Mouse (Mus musculus): Measurements from ENCODE around the gene Sept5.

Sept5 gene

DNA sequence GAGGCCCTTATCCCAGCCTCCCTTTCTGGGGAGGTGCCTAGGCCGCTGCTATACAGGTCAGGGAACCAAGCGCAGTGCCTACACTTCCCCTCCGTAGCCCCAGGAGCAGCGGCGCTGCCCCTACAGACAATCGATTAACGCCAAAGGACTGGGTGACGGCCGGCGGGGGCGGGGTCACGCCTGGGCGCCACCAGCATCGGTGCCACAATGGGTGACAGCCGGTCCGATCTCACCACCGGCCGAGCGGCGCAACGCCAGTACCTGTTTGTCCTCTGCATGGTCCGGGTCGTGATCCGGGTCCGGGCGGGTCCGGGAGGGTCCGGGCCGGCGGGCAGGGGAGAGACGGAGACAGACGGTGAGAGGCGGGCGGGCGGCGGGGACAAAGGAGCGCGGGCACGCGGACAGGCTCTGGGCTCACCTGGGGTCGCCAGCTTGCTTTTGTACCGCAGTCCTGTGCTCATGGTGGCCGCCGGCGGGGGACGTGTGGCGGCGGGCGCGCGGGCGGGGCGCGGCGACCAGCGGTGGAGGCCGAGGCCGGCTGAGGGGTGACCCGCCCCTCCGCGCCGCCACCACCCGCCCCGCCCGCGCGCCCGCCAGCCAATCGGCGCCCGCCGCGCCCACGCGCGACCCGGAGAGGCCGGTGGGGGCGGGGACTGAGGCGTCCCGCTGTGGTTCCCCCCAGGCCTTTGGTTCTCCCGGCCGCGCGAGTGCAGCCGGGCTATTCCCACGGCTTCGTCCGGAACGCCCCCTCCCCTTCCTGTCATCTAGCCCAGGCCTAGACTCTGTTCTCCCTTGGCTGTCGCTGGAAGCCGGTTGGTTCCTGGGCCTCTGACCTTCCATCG lies at the start of gene Sept5:
Gene Sept5 (minus strand): TSS at position 565 of the 842 bp plus-strand sequence.
- no peak for TF ChIP-seq GATA4 (IDR thresholded peaks at IDR 0.05; ENCODE audit: insufficient replicate concordance, low read length)

DNA sequence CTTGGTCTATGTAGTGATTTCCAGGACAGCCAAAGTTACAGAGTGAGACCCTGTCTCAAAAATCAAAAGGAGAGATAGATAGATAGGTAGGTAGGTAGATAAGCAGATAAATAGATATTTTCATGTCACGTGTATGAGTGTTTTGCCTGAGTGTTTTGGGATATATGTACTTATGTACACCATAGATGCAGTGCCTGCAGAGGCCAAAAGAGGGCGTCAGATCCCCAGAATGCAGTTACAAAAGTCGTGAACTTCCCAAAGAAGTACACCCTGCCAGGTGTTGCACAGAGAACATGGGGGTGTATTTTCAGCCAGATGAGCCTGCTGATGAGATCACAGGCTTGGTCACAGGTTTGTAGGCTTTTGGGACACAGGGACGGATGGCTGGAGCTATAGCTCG lies 49.4 kb upstream of the Sept5 start:
- TF ChIP-seq GATA4 (IDR thresholded peaks at IDR 0.05; ENCODE audit: insufficient replicate concordance, low read length): no peak

DNA sequence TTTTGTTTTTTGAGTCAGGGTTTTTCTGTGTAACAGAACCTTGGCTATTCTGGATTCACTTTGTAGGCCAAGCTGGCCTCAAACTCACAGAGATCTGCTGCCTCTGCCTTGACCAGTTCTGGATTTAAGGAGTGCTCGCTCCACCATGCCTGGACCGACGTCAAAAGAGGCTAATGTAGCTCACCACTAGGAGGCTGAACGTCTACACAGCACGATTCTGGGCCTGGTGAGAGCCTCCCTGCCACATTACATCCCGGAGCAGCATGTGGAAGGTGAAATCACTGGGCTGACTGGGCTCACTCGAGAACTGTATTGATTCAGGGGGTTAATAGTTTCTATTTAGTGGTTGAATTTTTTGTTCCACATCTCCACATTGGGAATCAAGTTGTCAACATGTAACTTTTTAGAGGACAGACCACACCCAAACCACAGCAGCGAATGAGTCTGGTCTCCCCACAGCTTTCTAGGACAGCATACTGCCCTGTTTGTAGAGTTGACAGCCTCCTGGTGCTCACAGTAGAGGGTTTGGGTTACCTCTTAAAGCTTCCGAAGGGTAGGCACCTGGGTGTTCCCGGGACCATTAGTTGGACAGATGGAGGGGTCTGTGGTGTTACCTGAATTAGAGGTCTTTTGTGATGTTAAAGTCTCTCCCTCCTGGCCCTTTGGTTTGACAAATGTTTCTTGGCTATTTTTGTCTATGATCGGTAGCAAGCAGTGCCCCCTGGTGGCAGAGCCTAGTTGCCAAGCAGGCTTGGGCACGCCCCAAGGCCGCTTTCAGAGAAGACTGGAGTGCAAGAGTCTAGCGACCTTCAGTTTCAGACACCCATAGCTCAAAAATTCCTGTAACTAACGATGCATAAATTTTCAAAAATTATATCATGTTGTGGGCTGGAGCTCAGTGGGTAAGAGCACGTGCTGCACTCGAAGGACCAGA lies 48.3 kb upstream of the Sept5 start:
- no peak for TF ChIP-seq GATA4 (IDR thresholded peaks at IDR 0.05; ENCODE audit: insufficient replicate concordance, low read length)

DNA sequence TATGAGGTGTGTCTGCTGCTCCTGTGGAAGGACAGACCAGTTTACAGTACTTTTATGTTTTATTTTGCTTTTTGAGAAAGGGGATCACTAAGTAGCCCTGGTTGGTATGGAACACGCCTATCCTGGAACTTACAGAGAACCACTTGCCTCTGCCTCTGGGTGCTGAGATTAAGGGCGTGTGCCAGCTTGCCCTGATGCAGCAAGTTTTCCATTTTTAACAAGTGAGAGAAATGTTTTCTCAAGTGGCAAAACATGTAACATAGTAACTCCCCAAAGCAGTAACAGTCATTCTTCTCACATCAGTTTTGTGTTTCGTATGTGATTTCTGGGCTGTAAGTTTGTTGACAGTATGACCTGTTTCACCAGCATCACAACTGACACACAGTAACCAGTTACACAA lies 43.3 kb upstream of the Sept5 start:
- no peak for TF ChIP-seq GATA4 (IDR thresholded peaks at IDR 0.05; ENCODE audit: insufficient replicate concordance, low read length)

DNA sequence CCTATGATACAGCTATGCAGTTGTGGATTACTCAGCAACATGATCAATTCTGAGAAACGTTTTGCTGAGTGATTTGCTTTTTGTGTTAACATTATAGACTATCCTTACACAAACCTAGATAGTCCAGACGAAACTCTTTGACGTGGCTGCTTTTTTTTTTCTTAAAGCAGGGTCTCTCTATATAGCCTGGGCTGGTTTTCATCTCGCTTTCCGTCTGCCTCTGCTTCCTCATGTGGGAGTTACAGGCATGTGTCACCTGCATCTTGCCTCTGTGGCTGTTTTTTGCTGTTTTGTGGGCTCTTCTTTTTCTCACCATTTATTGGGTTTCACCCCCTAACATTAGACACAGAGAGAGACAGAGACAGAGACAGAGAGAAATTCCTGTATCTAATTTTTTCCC lies 42.3 kb upstream of the Sept5 start:
- TF ChIP-seq GATA4 (IDR thresholded peaks at IDR 0.05; ENCODE audit: insufficient replicate concordance, low read length): no peak

DNA sequence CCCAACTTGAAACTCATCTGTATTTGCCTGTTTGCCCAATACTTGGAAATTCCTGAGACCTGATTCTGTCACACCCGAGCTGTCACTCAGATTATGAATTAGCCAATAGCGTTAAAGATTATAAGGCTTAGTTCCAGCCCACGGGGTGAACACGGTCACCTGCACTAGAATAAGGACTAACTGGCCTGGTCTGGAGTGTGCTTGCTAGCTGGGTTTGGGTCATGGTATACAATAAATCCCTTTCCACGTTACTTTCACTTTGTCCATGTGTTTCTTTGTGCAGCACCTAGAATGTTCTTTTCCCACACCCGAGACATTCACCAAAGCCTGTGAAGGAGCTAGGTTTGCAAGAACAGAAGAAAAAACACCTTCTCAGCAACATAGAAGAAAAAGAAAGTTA lies 40.2 kb upstream of the Sept5 start:
- no peak for TF ChIP-seq GATA4 (IDR thresholded peaks at IDR 0.05; ENCODE audit: insufficient replicate concordance, low read length)

DNA sequence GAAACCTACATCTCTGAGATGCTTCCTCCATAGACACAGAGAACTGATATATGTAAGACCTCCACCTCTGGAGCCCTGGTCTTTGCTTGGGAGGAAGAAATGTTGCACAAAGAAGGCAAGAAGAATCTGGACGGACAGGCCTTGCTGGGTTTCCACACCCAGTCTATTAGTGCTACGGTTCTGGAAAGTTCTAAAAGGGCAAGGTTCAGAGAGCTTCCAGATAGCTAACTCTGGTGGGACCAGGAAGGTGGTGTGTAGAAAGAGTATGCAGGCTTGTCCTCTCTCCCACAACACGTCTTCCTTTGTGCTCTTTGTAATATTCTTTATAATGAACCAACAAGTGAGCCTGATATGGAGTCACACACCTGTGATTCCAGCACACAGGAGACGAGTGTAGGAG lies 28.8 kb upstream of the Sept5 start:
- no peak for TF ChIP-seq GATA4 (IDR thresholded peaks at IDR 0.05; ENCODE audit: insufficient replicate concordance, low read length)

DNA sequence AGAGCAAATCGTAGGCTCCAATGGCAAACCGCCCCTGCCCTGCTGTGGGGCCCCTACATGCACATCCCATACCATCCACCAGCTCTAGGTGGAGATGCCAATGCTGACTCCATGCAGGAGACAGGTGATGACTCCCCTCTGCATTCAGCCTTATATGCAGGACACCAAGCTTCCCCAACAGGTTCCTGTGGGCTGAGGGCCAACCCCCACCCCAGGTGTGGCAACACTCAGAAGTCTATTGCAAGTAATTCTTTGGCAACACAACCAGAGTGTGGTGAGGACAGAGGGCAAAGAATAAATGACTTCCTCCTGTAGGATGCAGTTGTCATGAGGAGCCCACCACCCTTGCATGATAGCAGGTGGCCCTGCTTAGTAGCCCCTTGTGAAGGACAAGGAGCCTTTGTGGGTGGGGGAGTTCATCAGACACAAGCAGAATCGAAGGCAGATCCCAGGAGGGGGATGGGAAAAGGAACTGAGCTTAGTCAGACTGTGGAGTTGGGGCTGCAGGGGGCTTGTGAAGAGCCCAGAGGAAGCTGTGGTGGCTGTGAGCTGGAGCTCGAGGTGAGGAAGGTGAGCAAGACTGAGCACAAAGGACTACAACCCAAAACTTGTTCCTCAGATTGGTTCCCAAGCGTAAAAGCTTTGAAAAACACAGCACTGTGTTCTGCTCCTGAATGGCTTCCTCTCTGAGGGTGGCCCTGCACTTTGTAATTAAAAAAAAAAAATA lies 25.8 kb upstream of the Sept5 start:
- TF ChIP-seq GATA4 (IDR thresholded peaks at IDR 0.05; ENCODE audit: insufficient replicate concordance, low read length): no peak

DNA sequence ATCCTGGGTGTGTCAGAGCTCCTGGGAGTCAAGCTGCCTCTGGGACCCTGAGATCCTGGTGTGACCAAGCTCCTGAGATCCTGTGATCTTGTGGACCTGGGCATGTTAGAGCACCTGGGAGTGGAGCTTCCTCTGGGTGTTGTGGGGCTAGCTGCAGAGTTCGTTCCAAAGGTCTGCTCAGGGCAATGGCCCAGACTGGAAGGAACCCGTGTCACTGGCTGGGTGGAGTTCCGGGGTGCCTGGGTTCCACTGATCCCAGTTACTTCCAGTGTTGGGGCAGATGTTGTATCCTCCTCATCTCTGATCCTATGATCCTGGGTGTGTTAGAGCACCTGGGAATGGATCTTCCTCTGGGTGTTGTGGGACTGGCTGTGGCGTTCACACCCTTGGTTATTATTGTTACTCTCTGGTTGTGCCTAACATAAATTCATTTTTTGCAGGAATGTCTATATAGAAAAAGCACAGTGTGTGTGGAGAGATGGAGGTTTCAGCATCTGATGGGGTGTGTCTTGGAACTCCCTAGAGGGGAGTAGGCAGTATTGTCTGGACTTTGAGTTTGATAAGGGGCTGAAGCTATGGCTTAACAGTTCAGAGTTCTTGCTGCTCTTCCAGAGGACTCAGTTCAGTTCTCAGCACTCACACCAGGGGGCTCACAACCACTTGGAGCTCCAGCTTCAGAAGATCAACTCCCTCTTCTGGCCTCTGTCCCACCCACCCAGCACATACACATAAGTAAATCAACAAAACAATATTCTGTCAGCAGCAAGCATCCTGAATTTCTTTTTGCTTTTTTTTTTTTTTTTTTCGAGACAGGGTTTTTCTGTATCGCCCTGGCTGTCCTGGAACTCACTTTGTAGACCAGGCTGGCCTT lies 23.8 kb upstream of the Sept5 start:
- no peak for TF ChIP-seq GATA4 (IDR thresholded peaks at IDR 0.05; ENCODE audit: insufficient replicate concordance, low read length)

DNA sequence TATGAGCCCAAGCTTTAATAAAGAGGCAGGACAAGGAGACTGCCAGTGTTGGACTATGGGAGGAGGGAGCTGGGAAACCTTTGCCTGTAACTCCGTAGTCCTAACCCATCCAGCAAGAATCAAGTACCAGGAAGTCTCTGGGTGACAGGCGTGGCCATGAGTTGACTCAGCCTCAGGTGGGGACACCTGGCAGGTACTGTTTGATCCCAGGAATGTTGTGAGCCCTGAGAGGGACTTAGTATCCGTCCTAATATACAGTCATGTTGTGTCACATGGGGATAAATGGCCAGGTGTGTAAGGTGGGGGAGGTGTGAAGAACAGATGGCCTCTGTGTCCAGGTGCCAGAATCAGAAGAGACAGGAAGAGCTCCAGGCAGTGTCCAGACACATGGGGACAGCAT lies 19.4 kb upstream of the Sept5 start:
- no peak for TF ChIP-seq GATA4 (IDR thresholded peaks at IDR 0.05; ENCODE audit: insufficient replicate concordance, low read length)

DNA sequence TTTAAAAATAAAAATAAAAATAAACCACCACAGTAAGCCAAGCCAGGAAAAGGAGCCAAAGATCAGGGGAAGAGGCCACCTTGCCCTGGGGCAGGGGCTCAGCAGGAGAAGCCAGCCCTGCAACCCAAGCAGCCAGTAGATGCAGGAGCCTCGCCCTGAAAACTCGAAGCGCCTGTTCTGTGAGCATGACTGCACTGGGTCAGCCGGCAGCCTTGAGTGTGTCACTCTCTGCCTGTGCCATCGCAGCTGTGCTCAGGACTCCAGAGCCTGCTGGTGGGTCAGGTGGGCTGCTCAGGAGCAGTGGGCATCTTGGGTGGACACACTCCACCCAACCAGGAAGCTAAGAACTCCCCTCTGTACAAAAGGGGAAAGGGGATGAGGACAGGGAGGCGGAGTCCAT lies 15.6 kb upstream of the Sept5 start:
- TF ChIP-seq GATA4 (IDR thresholded peaks at IDR 0.05; ENCODE audit: insufficient replicate concordance, low read length): no peak

DNA sequence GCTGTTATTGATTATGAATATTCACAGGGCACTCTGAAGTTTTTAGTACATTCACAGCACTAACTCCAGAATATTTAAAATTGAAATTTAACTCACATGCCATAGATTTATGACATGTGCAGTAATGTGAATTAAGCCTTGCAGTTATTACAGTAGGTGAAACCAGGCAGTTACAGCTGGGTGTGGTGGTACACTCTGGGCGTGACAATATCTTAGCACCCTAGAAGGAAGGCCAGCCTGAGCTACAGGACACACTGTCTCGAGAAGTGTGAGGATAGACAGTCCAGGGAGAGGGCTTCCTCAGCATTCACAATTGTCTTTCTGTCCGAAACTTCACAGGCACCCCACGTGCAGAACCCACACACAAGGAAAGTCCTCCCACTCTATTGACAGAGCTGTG lies 14.7 kb upstream of the Sept5 start:
- no peak for TF ChIP-seq GATA4 (IDR thresholded peaks at IDR 0.05; ENCODE audit: insufficient replicate concordance, low read length)

DNA sequence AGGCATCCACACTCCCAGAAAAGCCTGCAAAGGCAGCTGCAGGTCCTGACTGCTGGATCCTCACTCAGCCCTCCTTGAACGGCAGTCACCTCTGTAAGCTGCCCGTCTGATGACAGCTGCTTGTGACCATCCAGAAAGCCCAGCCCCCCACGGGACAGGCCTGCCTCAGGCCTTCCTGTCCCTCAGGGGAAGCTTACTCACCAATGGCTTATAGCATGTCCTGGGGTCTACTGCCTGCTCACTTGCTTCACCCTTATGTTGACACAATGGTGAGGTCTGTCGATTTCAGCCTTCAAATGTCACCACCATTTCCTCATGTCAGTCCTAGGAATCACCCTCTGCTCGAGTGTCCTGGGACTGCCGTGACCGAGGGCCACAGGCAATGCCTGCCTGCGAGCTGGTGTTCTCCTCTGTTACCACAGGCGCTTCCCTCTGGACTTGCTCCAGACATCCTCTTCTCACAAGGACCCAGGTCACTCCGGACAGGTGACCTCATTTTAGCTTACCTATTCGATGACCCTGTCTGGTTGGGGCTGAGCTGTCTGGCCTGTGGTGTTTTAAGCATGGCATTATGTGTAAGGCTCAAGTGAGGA lies 13.7 kb upstream of the Sept5 start:
- no peak for TF ChIP-seq GATA4 (IDR thresholded peaks at IDR 0.05; ENCODE audit: insufficient replicate concordance, low read length)

DNA sequence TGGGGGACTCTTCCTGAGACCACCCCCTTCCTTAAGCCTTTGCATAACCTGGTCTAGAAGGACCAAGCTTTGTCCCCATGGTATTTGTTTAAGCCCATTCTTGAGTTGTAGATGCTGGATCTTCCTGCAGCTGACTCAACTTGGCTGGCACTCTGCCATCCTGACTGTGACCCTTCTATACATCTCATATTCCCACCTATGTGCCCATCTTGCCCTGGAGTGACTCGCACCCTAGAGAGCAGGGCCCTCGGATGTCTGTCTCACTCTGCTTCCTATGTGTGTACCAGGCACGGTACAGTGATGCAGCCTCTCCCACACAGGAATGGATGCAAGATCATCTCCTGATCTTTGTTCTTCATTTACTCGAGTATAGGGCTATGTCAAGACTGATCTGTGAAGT lies 13.1 kb upstream of the Sept5 start:
- TF ChIP-seq GATA4 (IDR thresholded peaks at IDR 0.05; ENCODE audit: insufficient replicate concordance, low read length): no peak
